Mouse (Mus musculus) heart, embryonic 12.5 days (tissue): ENCODE results near the gene Rfx7. TPM values are rescaled to one million over a fixed set of nuclear protein-coding genes. Genes with fewer than 3 reads are reported as not detected.
A peak's percentile ranks its signal among the peaks of the same experiment; 100 is the strongest.

ENCODE experiments used
- ATAC-seq: fragments of 200-750 bp; cut with Nextera tagmentation; 2 replicates; pipeline ENCODE4 v1.8.0; 2017; ENCODE audit warnings: moderate TSS enrichment, moderate library complexity; ENCODE audit not compliant: insufficient number of reproducible peaks, low FRiP score
- H3K27ac ChIP-seq: fragments of 300-500 bp; sonication (generic); 2 replicates; pipeline ENCODE4 v1.5.1; 2016; ENCODE audit warnings: mild to moderate bottlenecking, moderate library complexity; ENCODE audit not compliant: poor library complexity, severe bottlenecking
- H3K27me3 ChIP-seq: fragments of 300-500 bp; sonication (generic); replicated peaks from 2 replicates; pipeline ENCODE4 v1.6.1; 2016; ENCODE audit warnings: mild to moderate bottlenecking, moderate library complexity
- H3K36me3 ChIP-seq: fragments of 300-500 bp; sonication (generic); 2 replicates; pipeline ENCODE4 v1.6.1; 2016; ENCODE audit warnings: mild to moderate bottlenecking, moderate library complexity
- H3K4me1 ChIP-seq: fragments of 300-500 bp; sonication (generic); replicated peaks from 2 replicates; pipeline ENCODE4 v1.6.1; 2016; ENCODE audit warnings: mild to moderate bottlenecking
- H3K4me2 ChIP-seq: fragments of 300-500 bp; sonication (generic); 2 replicates; pipeline ENCODE4 v1.6.1; 2016; ENCODE audit warnings: mild to moderate bottlenecking, moderate library complexity
- H3K4me3 ChIP-seq: fragments of 300-500 bp; sonication (generic); 2 replicates; pipeline ENCODE4 v1.5.1; 2016; ENCODE audit warnings: mild to moderate bottlenecking
- H3K9ac ChIP-seq: fragments of 300-500 bp; sonication (generic); 2 replicates; pipeline ENCODE4 v1.6.1; 2016; ENCODE audit warnings: mild to moderate bottlenecking, moderate library complexity
- H3K9me3 ChIP-seq: fragments of 300-500 bp; sonication (generic); replicated peaks from 2 replicates; pipeline ENCODE4 v1.6.1; 2016; ENCODE audit warnings: mild to moderate bottlenecking, moderate library complexity
- WGBS: fragments of 180-500 bp; shearing (Covaris S2); methylation state at CpG from one replicate; pipeline ENCODE4 v1.1.7; 2016; 5-methylcytosine and 5-hydroxymethylcytosine counted together
- polyA plus RNA-seq: library from polyadenylated mRNA; unstranded; fragments of >200 nt; fragmentation: Nextera tagmentation; extraction: Ambion mirVana; gene quantifications from 2 replicates; pipeline ENCODE4 v1.2.1, GENCODE M21; 2016

The Rfx7 gene
- polyA plus RNA-seq, 1 experiment from 2014 or later = 10.8 TPM

DNA sequence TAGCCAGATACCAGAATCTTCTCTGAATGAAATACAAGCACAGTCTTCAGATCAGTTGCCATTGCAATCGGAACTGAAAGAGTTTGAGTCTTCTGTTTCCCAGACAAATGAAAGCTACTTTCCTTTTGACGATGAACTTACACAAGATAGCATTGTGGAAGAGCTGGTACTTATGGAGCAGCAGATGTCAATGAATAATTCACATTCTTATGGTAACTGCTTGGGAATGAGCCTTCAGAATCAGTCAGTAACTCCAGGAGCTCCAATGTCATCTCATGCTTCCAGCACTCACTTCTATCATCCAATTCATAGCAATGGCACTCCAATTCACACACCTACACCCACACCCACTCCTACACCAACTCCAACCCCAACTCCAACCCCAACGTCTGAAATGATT lies 86.0 kb downstream of the Rfx7 start:
- no peak overlapping the region for H3K4me2 ChIP-seq
- 82% methylated on average over 3 of the region's 3 CpGs for WGBS
- H3K27me3 ChIP-seq = no peaks in the 10 kb centered on the region
- H3K9me3 ChIP-seq = no peaks in the 10 kb centered on the region
- peaks cover 37% of the 10 kb centered on the region for H3K36me3 ChIP-seq
- no peaks in the 10 kb centered on the region for H3K4me1 ChIP-seq
- H3K4me3 ChIP-seq = no peak overlapping the region
- H3K9ac ChIP-seq = no peak overlapping the region
- no peak for ATAC-seq
- no peak overlapping the region for H3K27ac ChIP-seq

DNA sequence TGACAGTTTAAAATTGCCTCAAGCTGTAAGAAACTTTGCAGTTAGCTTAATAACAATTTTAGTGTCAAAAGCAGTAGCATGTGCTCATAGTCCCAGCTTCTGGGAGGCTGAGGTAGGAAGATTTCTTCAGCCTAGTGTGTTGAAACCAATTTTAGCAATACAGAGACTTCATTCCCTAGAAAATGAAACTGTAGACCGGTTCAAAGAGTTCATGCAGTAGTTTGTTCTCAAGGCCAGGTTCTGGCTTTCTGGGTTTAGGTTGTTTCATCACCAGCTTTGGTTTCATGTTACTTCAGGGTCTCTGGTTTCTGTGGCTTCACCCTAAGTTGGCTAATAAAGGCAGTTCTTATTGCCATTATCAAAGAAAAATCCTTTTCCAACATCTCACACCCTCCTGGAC lies 91.6 kb downstream of the Rfx7 start:
- H3K27ac ChIP-seq = no peak overlapping the region
- no peak overlapping the region for H3K4me2 ChIP-seq
- H3K4me1 ChIP-seq = peaks cover 14% of the 10 kb centered on the region
- H3K4me3 ChIP-seq = no peak overlapping the region
- H3K9ac ChIP-seq = no peak overlapping the region
- peaks cover 10% of the 10 kb centered on the region for H3K36me3 ChIP-seq
- H3K9me3 ChIP-seq = no peaks in the 10 kb centered on the region
- H3K27me3 ChIP-seq = no peaks in the 10 kb centered on the region
- 93% methylated on average over 1 of the region's 1 CpGs for WGBS
- no peak for ATAC-seq

DNA sequence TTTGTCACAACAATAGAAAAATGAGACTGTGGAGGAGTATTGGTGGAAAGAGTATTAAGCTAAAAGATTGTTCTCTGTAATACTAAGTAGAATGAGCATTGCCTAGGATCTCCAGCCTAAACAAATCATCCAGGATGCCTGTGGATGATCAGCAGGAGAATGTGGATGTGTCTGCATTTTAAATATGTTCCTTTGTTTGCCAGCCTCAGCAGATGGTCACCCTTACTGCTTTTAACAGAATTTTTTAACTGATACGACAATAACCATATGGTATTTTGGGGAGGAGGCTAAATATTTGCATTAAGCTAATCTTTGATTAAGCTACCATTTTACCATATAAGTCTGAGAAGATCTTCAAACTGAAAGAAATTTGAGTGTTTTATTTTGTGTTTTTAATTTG lies 95.6 kb downstream of the Rfx7 start:
- Histone ChIP-seq H3K36me3 (no peaks in the 10 kb centered on the region), H3K27ac (peak overlapping the region; percentile 54; the same call in 1 of the 2 replicates), H3K4me1 (peaks cover 20% of the 10 kb centered on the region), H3K9me3 (no peaks in the 10 kb centered on the region), H3K4me2 (no peak overlapping the region), H3K27me3 (no peaks in the 10 kb centered on the region), H3K4me3 (no peak overlapping the region), H3K9ac (no peak overlapping the region)
- ATAC-seq = no peak
- WGBS = 67% methylated on average over 1 of the region's 1 CpGs

DNA sequence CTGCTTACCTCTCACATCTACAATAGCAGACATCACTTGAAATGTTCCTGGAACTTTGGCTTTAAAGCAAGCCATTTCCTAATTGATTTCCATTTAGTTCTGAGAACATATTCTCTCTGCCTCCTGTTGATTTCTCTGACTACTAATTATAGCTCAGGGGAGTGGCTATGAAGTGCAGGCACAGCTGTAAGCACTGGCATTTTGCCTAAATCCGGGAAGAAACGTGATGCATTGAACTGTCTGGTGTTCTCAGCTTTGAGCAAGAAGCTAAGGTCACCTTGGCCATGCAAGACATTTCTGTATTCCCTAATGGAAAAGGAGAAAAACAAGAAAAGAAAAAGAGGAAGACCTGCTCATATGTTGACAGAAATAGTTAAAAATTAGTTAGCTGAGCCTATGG lies 96.6 kb downstream of the Rfx7 start:
- no peaks in the 10 kb centered on the region for H3K9me3 ChIP-seq
- 8% methylated on average over 2 of the region's 2 CpGs for WGBS
- H3K27me3 ChIP-seq = no peaks in the 10 kb centered on the region
- ATAC-seq = no peak; the same call in 1 of the 2 replicates
- no peaks in the 10 kb centered on the region for H3K36me3 ChIP-seq
- H3K4me3 ChIP-seq = no peak overlapping the region
- peak overlapping the region; percentile 94 for H3K27ac ChIP-seq
- no peak overlapping the region for H3K9ac ChIP-seq
- no peak overlapping the region for H3K4me2 ChIP-seq
- H3K4me1 ChIP-seq = peaks cover 20% of the 10 kb centered on the region

DNA sequence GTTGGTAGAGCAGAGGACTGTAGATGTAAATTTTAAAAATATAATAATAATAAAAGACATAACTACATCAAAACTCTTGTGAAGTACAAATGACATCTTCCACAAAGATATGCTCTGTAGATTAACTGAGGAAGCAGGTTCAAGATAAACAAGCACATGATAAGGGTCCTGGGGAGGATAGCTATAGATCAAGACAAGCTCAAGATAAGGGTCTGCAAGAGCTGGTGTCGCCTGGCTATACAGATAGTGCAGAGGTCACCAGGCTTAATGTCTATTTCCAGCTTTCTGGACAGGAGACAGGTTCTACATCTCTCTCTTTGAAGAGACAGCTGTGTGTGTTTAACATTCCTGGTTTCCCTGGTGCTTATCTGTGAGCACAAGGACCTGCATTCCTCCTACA lies 100.2 kb downstream of the Rfx7 start:
- Histone ChIP-seq H3K27me3 (no peaks in the 10 kb centered on the region), H3K27ac (no peak overlapping the region), H3K4me3 (no peak overlapping the region), H3K4me1 (peaks cover 16% of the 10 kb centered on the region), H3K36me3 (no peaks in the 10 kb centered on the region), H3K9me3 (no peaks in the 10 kb centered on the region), H3K4me2 (no peak overlapping the region), H3K9ac (no peak overlapping the region)
- 4% methylated on average over 1 of the region's 1 CpGs for WGBS
- no peak for ATAC-seq

DNA sequence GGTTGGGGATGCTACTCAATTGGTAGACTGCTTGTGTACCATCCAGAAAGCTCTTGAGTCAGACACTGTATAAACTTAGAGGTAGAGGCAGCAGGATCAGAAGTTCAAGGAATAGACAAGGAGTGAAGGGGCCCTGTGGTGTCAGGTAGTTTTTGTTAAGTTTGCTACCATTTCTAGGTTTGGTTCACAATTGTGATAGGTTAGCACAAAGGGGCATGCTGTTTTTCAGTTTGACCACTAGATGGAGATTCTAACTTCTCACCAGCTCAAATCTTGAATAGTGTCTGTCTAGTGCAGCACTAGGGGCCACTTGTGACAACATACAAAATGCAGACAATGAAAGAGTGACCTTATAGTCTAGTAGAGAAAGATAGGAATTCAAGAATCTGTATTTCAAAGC lies 103.1 kb downstream of the Rfx7 start:
- no peaks in the 10 kb centered on the region for H3K9me3 ChIP-seq
- H3K4me3 ChIP-seq = no peak overlapping the region
- ATAC-seq = no peak
- no peak overlapping the region for H3K4me2 ChIP-seq
- no peaks in the 10 kb centered on the region for H3K36me3 ChIP-seq
- no peaks in the 10 kb centered on the region for H3K27me3 ChIP-seq
- H3K9ac ChIP-seq = no peak overlapping the region
- no peak overlapping the region for H3K27ac ChIP-seq
- peaks cover 15% of the 10 kb centered on the region for H3K4me1 ChIP-seq

DNA sequence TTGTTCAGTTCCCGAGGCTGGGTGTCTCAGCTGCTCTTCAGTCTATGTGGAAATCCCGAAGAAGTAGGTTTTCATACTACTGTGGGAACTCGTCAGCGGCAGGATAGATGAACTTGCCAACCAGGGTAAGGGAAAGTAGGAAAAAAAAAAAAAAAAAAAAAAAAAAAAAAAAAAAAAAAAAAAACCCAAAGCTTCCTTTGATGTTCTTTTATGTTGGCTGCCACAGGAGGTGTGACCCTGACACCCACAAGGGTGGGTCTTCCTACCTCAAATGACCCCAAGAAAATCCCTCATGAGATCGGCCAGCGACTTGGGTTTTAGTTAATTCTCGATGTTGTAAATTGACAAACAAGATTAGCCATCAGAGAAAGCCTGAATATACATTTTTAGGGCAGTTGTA lies 104.5 kb downstream of the Rfx7 start:
- ATAC-seq = no peak
- Histone ChIP-seq H3K4me1 (peaks cover 27% of the 10 kb centered on the region), H3K9ac (no peak overlapping the region), H3K4me3 (no peak overlapping the region), H3K4me2 (no peak overlapping the region), H3K27ac (no peak overlapping the region), H3K27me3 (no peaks in the 10 kb centered on the region), H3K9me3 (no peaks in the 10 kb centered on the region), H3K36me3 (no peaks in the 10 kb centered on the region)
- 82% methylated on average over 7 of the region's 7 CpGs for WGBS

DNA sequence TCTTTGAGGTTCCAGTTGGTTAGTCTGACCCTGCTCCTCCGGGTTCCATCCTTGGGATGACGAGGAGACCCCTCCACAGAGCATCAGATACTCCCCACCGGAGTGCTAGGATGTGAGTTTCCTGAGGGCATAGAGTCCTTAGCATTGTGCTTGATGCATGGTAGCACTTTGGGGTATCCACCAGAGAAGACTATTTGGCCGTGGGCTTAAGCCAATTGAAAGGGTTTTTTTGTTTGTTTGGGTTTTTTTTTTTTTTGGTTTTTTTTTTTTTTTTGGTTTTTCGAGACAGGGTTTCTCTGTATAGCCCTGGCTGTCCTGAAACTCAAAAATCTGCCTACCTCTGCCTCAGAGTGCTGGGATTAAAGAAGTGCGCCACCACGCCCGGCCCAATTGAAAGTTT lies 105.2 kb downstream of the Rfx7 start:
- Histone ChIP-seq H3K27me3 (no peaks in the 10 kb centered on the region), H3K9ac (no peak overlapping the region), H3K36me3 (no peaks in the 10 kb centered on the region), H3K4me3 (no peak overlapping the region), H3K9me3 (no peaks in the 10 kb centered on the region), H3K4me1 (peaks cover 29% of the 10 kb centered on the region), H3K27ac (no peak overlapping the region), H3K4me2 (no peak overlapping the region)
- WGBS = 85% methylated on average over 8 of the region's 8 CpGs
- no peak for ATAC-seq

DNA sequence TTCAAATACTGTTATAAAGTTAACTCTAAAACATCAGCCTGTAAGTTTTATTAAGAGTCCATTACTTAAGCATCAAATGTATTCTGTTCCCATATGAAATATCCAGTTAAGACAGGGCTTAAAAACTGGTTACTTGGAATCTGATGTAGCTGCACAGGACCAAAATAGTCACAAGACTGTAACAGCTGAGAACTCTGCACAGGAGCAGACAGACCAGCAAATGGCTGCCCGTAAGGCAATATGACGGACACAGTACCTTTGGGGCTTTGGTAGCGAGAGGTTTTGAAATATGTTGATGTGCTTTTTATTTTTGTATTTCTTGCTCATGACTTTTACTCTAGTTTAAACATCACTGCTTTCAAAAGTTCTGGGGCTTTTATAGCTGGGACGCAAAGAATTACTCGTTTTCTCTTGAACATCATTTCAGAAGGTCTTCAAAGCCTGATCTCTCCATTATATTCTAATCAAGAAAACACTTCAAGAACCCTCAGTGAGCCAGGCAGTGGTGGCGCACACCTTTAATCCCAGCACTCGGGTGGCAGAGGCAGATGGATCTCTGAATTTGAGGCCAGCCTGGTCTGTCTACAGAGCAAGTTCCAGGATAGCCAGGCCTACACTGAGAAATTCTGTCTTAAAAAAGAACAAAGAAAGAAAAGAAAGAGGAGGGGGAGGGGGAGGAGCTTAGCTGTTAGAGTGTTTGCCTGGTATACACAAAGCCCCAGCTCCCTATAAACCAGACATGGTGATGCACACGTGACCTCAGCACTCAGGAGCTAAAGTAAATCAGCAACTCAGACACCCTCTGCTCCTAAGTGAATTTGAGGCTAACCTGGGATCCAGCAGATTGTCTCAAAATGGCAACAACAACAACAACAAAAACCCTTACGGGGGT lies 107.2 kb downstream of the Rfx7 start:
- H3K4me1 ChIP-seq = peaks cover 30% of the 10 kb centered on the region
- no peaks in the 10 kb centered on the region for H3K9me3 ChIP-seq
- H3K27me3 ChIP-seq = no peaks in the 10 kb centered on the region
- peak overlapping the region; percentile 69 for H3K4me2 ChIP-seq
- WGBS = 47% methylated on average over 9 of the region's 9 CpGs
- H3K4me3 ChIP-seq = peak overlapping the region; percentile 42
- H3K36me3 ChIP-seq = no peaks in the 10 kb centered on the region
- peak overlapping the region; percentile 66 for H3K9ac ChIP-seq
- ATAC-seq = peak; percentile 78
- peak overlapping the region; percentile 99 for H3K27ac ChIP-seq

DNA sequence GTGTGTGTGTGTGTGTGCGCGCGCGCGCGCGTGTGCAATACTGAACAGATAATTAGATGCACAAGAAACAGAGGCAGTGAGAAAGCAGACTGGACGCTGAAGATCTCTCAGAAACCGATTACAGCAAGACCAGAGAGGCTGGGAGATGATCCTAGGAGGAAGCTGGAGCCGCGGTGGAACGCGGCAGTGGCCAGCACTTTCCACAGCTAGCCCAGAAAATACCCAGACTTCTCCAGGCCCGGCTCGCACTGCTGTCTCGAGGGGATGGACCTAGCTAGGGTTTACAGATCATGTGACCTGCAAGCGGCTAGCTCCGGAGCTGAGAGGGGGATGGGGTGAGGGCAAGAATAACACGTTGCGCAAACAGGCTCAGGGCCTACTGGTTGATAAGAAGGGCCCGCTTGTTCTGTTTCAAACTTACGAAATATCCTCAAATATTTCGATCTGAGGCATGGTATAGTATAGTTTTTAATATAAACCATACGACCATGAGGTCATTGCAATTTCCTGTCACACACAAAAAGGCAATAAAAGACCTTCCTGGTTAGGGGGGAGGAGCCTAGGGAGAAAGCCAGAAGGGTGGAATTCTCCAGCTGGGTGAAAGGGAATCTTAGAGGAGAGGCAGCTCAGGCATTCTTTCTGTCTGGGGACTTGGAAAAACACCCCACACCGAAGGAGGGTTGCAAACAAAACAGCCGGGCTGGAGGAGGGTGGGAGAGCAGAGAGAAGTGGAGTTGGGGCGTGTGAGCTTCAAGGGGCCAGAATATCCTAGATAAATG lies 108.0 kb downstream of the Rfx7 start:
- Histone ChIP-seq H3K36me3 (no peaks in the 10 kb centered on the region), H3K4me3 (peak overlapping the region; percentile 42), H3K27ac (peak overlapping the region; percentile 99), H3K9me3 (no peaks in the 10 kb centered on the region), H3K9ac (peak overlapping the region; percentile 66), H3K4me1 (peaks cover 32% of the 10 kb centered on the region), H3K4me2 (peak overlapping the region; percentile 69), H3K27me3 (no peaks in the 10 kb centered on the region)
- WGBS = under 1% methylated on average over 27 of the region's 27 CpGs
- ATAC-seq = peak; percentile 96

DNA sequence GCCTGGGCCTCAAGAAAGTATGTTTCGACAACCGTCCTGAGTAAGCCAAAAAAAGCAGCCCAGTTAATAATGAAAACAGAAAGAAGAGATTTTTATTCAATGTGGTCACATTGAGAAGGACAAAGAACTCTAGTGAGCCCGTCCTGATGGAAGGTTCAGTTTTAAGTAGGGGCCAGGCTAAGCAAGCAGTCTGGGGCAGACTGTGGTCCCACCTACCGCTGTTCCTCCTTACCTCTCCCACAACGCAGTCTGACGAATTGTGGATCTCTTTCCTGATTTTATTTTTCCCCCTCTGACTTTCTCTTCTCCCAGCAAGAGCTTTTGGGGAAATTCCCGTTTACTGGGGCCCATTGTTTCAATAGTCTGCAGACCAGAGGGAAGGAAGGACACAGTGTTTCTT lies 108.6 kb downstream of the Rfx7 start:
- WGBS = 16% methylated on average over 7 of the region's 7 CpGs
- H3K36me3 ChIP-seq = no peaks in the 10 kb centered on the region
- H3K27ac ChIP-seq = peak overlapping the region; percentile 99
- H3K27me3 ChIP-seq = no peaks in the 10 kb centered on the region
- peak overlapping the region; percentile 69 for H3K4me2 ChIP-seq
- peaks cover 32% of the 10 kb centered on the region for H3K4me1 ChIP-seq
- H3K9me3 ChIP-seq = no peaks in the 10 kb centered on the region
- H3K9ac ChIP-seq = peak overlapping the region; percentile 57
- ATAC-seq = peak; percentile 3; the same call in 1 of the 2 replicates
- H3K4me3 ChIP-seq = peak overlapping the region; percentile 20; the same call in 1 of the 2 replicates
